Mouse (Mus musculus): ENCODE results near the gene Arhgap25. TPM values are rescaled to one million over a fixed set of nuclear protein-coding genes. Genes with fewer than 3 reads are reported as not detected.
A peak's percentile ranks its signal among the peaks of the same experiment; 100 is the strongest.
"Not testable (repeated sequence)": the region's sequence is repeated elsewhere in the genome, so short reads cannot be mapped to it uniquely, and the experiment has no call there.

The Arhgap25 gene
- polyA plus RNA-seq, 1 experiment from 2014 or later, result 3.8 TPM

GRCm38 (mm10) chr6:87494339-87494738 lies 38.7 kb downstream of the Arhgap25 start:
- 82% methylated on average over 9 of the region's 9 CpGs for WGBS
- Histone ChIP-seq H3K4me3 (no peak overlapping the region), H3K4me1 (no peaks in the 10 kb centered on the region), H3K36me3 (no peaks in the 10 kb centered on the region), H3K9ac (no peak overlapping the region), H3K27me3 (replicated peaks) (no peaks in the 10 kb centered on the region), H3K9me3 (no peaks in the 10 kb centered on the region), H3K27ac (no peak overlapping the region), H3K4me2 (replicated peaks) (no peak overlapping the region)
- ATAC-seq (ENCODE audit: low FRiP score, low read depth), result no peak

GRCm38 (mm10) chr6:87487657-87488426 lies 45.2 kb downstream of the Arhgap25 start:
- H3K9ac ChIP-seq, result no peak overlapping the region
- H3K4me1 ChIP-seq, result peaks cover 13% of the 10 kb centered on the region
- no peaks in the 10 kb centered on the region for H3K9me3 ChIP-seq
- H3K4me3 ChIP-seq, result no peak overlapping the region
- H3K27me3 ChIP-seq (replicated peaks), result no peaks in the 10 kb centered on the region
- 65% methylated on average over 6 of the region's 6 CpGs for WGBS
- H3K36me3 ChIP-seq, result no peaks in the 10 kb centered on the region
- no peak overlapping the region for H3K27ac ChIP-seq
- no peak overlapping the region for H3K4me2 ChIP-seq (replicated peaks)
- no peak for ATAC-seq (ENCODE audit: low FRiP score, low read depth)

- Histone ChIP-seq H3K4me1 (peaks cover 14% of the 10 kb centered on the region), H3K36me3 (no peaks in the 10 kb centered on the region), H3K9ac (no peak overlapping the region), H3K4me3 (no peak overlapping the region), H3K27me3 (replicated peaks) (no peaks in the 10 kb centered on the region), H3K27ac (no peak overlapping the region), H3K9me3 (no peaks in the 10 kb centered on the region), H3K4me2 (replicated peaks) (no peak overlapping the region)
- WGBS, result 84% methylated on average over 5 of the region's 5 CpGs
- ATAC-seq (ENCODE audit: low FRiP score, low read depth), result no peak
Measured at GRCm38 (mm10) chr6:87484806-87485205, 48.3 kb downstream of the Arhgap25 start.

GRCm38 (mm10) chr6:87483900-87484289 lies 49.2 kb downstream of the Arhgap25 start:
- H3K27me3 ChIP-seq (replicated peaks), result no peaks in the 10 kb centered on the region
- H3K9me3 ChIP-seq, result no peaks in the 10 kb centered on the region
- no peak overlapping the region for H3K9ac ChIP-seq
- no peak overlapping the region for H3K27ac ChIP-seq
- whole genome bisulfite sequencing, result 45% methylated on average over 3 of the region's 3 CpGs
- H3K4me3 ChIP-seq, result no peak overlapping the region
- H3K4me1 ChIP-seq, result peaks cover 14% of the 10 kb centered on the region
- H3K36me3 ChIP-seq, result no peaks in the 10 kb centered on the region
- H3K4me2 ChIP-seq (replicated peaks), result no peak overlapping the region; the same call in 1 of the 2 replicates
- ATAC-seq (ENCODE audit: low FRiP score, low read depth), result no peak

GRCm38 (mm10) chr6:87483224-87483899 lies 49.7 kb downstream of the Arhgap25 start:
- no peaks in the 10 kb centered on the region for H3K27me3 ChIP-seq (replicated peaks)
- no peaks in the 10 kb centered on the region for H3K9me3 ChIP-seq
- ATAC-seq (ENCODE audit: low FRiP score, low read depth), result peak; percentile 44; the same call in 1 of the 2 replicates
- no peak overlapping the region; the same call in 1 of the 2 replicates for H3K4me2 ChIP-seq (replicated peaks)
- 0 out of 2 replicates have a peak overlapping the region, but pooled peaks have one; percentile 21 for H3K9ac ChIP-seq
- H3K36me3 ChIP-seq, result no peaks in the 10 kb centered on the region
- peaks cover 14% of the 10 kb centered on the region for H3K4me1 ChIP-seq
- no peak overlapping the region for H3K27ac ChIP-seq
- H3K4me3 ChIP-seq, result no peak overlapping the region
- WGBS, result 24% methylated on average over 12 of the region's 12 CpGs

GRCm38 (mm10) chr6:87479291-87479999 lies 53.6 kb downstream of the Arhgap25 start:
- Histone ChIP-seq H3K4me2 (replicated peaks) (no peak overlapping the region), H3K27ac (no peak overlapping the region), H3K9me3 (no peaks in the 10 kb centered on the region), H3K4me1 (peaks cover 14% of the 10 kb centered on the region), H3K4me3 (no peak overlapping the region), H3K36me3 (no peaks in the 10 kb centered on the region), H3K27me3 (replicated peaks) (no peaks in the 10 kb centered on the region), H3K9ac (no peak overlapping the region)
- ATAC-seq (ENCODE audit: low FRiP score, low read depth), result no peak
- WGBS, result 60% methylated on average over 5 of the region's 5 CpGs

GRCm38 (mm10) chr6:87478847-87479246 lies 54.2 kb downstream of the Arhgap25 start:
- WGBS, result 60% methylated on average over 4 of the region's 4 CpGs
- no peak overlapping the region for H3K9ac ChIP-seq
- no peak overlapping the region for H3K4me2 ChIP-seq (replicated peaks)

GRCm38 (mm10) chr6:87475223-87475622 lies 57.8 kb downstream of the Arhgap25 start:
- no peak overlapping the region for H3K4me3 ChIP-seq
- H3K36me3 ChIP-seq, result no peaks in the 10 kb centered on the region
- no peaks in the 10 kb centered on the region for H3K27me3 ChIP-seq (replicated peaks)
- ATAC-seq (ENCODE audit: low FRiP score, low read depth), result no peak
- no peak overlapping the region for H3K9ac ChIP-seq
- H3K4me1 ChIP-seq, result no peaks in the 10 kb centered on the region; the same call in 1 of the 2 replicates
- H3K4me2 ChIP-seq (replicated peaks), result no peak overlapping the region
- H3K27ac ChIP-seq, result no peak overlapping the region
- 90% methylated on average over 5 of the region's 5 CpGs for WGBS
- H3K9me3 ChIP-seq, result no peaks in the 10 kb centered on the region

More at GRCm38 (mm10) chr6:87478847-87479246, 54.2 kb downstream of the Arhgap25 start:
- Histone ChIP-seq H3K4me1 (peaks cover 11% of the 10 kb centered on the region), H3K27ac (no peak overlapping the region), H3K36me3 (no peaks in the 10 kb centered on the region), H3K27me3 (replicated peaks) (no peaks in the 10 kb centered on the region), H3K9me3 (no peaks in the 10 kb centered on the region), H3K4me3 (no peak overlapping the region)
- no peak for ATAC-seq (ENCODE audit: low FRiP score, low read depth)

GRCm38 (mm10) chr6:87470098-87470497 lies 63.0 kb downstream of the Arhgap25 start:
- H3K4me1 ChIP-seq; H3K27me3 ChIP-seq (replicated peaks); ATAC-seq (ENCODE audit: low FRiP score, low read depth); H3K36me3 ChIP-seq; H3K4me3 ChIP-seq; H3K9ac ChIP-seq; H3K9me3 ChIP-seq; H3K27ac ChIP-seq; H3K4me2 ChIP-seq (replicated peaks): not testable (repeated sequence)
- WGBS, result 91% methylated on average over 12 of the region's 12 CpGs

GRCm38 (mm10) chr6:87468372-87468771 lies 64.7 kb downstream of the Arhgap25 start:
- no peaks in the 10 kb centered on the region for H3K27me3 ChIP-seq (replicated peaks)
- ATAC-seq (ENCODE audit: low FRiP score, low read depth), result no peak
- no peak overlapping the region for H3K4me2 ChIP-seq (replicated peaks)
- H3K36me3 ChIP-seq, result no peaks in the 10 kb centered on the region
- WGBS, result 94% methylated on average over 10 of the region's 10 CpGs
- no peaks in the 10 kb centered on the region; the same call in 1 of the 2 replicates for H3K4me1 ChIP-seq
- no peak overlapping the region for H3K27ac ChIP-seq
- no peak overlapping the region for H3K4me3 ChIP-seq
- no peak overlapping the region for H3K9ac ChIP-seq
- H3K9me3 ChIP-seq, result no peaks in the 10 kb centered on the region

- Histone ChIP-seq H3K36me3 (no peaks in the 10 kb centered on the region), H3K9me3 (no peaks in the 10 kb centered on the region), H3K4me1 (no peaks in the 10 kb centered on the region; the same call in 1 of the 2 replicates), H3K27me3 (replicated peaks) (no peaks in the 10 kb centered on the region), H3K4me2 (replicated peaks) (no peak overlapping the region), H3K4me3 (no peak overlapping the region), H3K27ac (no peak overlapping the region), H3K9ac (no peak overlapping the region)
- WGBS, result 94% methylated on average over 1 of the region's 1 CpGs
- ATAC-seq (ENCODE audit: low FRiP score, low read depth), result no peak
Measured at GRCm38 (mm10) chr6:87467373-87467772, 65.7 kb downstream of the Arhgap25 start.

GRCm38 (mm10) chr6:87466221-87466620 lies 66.8 kb downstream of the Arhgap25 start:
- H3K9me3 ChIP-seq, result no peaks in the 10 kb centered on the region
- H3K4me2 ChIP-seq (replicated peaks), result peak overlapping the region; percentile 42
- no peak overlapping the region for H3K4me3 ChIP-seq
- no peaks in the 10 kb centered on the region for H3K27me3 ChIP-seq (replicated peaks)
- no peak overlapping the region for H3K9ac ChIP-seq
- no peak overlapping the region for H3K27ac ChIP-seq
- 8% methylated on average over 12 of the region's 12 CpGs for WGBS
- no peaks in the 10 kb centered on the region for H3K36me3 ChIP-seq
- peak; percentile 17; the same call in 1 of the 2 replicates for ATAC-seq (ENCODE audit: low FRiP score, low read depth)
- H3K4me1 ChIP-seq, result no peaks in the 10 kb centered on the region; the same call in 1 of the 2 replicates

All from neural tube, embryonic 12.5 days (tissue).